Mouse (Mus musculus) gastrocnemius, adult 2 months (tissue): Measurements from ENCODE around the gene Hibadh. TPM values are rescaled to one million over a fixed set of nuclear protein-coding genes. Genes with fewer than 3 reads are reported as not detected.

Source experiments
- DNase-seq: peaks from one replicate; pipeline ENCODE4 v3.0.0; 2022
- H3K27ac ChIP-seq: fragments of 200-600 bp; 2 replicates; pipeline ENCODE4 v1.8.1; 2022; ENCODE audit warnings: mild to moderate bottlenecking
- H3K4me3 ChIP-seq: fragments of 200-600 bp; 2 replicates; pipeline ENCODE4 v1.8.1; 2022; ENCODE audit warnings: mild to moderate bottlenecking, moderate library complexity
- CTCF ChIP-seq: fragments of 200-600 bp; IDR thresholded peaks from 2 replicates; pipeline ENCODE4 v1.8.1; 2022; ENCODE audit warnings: antibody characterized with exemption, mild to moderate bottlenecking, moderate library complexity
- intact Hi-C: fragments of 180-260 bp; cut with DNase I; formaldehyde crosslinking; loops from one replicate; pipeline ENCODE4 v1.15.1; 2025
- total RNA-seq, 2 experiments: library from RNA; stranded (reverse); gene quantifications; 2 replicates each; pipeline ENCODE4 v1.2.3; 2021

Hibadh gene
- total RNA-seq, 2 experiments from 2014 or later: 105 to 137 TPM

- Histone ChIP-seq H3K4me3 (no peak overlapping the region), H3K27ac (no peak overlapping the region)
- intact Hi-C loops: loop anchor here (10.0 kb wide), 1 partner anchor 100 kb away; no protein-coding TSS in a partner anchor
- TF ChIP-seq CTCF: no peak
- DNase-seq: no peak
Measured at GRCm38 (mm10) chr6:52535072-52535704, 105.0 kb downstream of the Hibadh start.

GRCm38 (mm10) chr6:52532144-52532492, 108.1 kb downstream of the Hibadh start:
- intact Hi-C loops: loop anchor here (10.0 kb wide), 1 partner anchor 97 kb away; no protein-coding TSS in a partner anchor
- no peak for TF ChIP-seq CTCF
- DNase-seq: peak; percentile 67
- Histone ChIP-seq H3K4me3 (peak overlapping the region; percentile 37), H3K27ac (peak overlapping the region; percentile 90)

- TF ChIP-seq CTCF: no peak
- peak; percentile 74 for DNase-seq
- Histone ChIP-seq H3K4me3 (peak overlapping the region; percentile 37), H3K27ac (peak overlapping the region; percentile 90)
- intact Hi-C loops: loop anchor here (10.0 kb wide), 1 partner anchor 97 kb away; no protein-coding TSS in a partner anchor
Measured at GRCm38 (mm10) chr6:52531366-52532143, 108.6 kb downstream of the Hibadh start.

- intact Hi-C loops: loop anchor here (10.0 kb wide), 1 partner anchor 96 kb away; no protein-coding TSS in a partner anchor
- Histone ChIP-seq H3K4me3 (no peak overlapping the region), H3K27ac (peak overlapping the region; percentile 90)
- DNase-seq: no peak
- TF ChIP-seq CTCF: no peak
Measured at GRCm38 (mm10) chr6:52530861-52531260, 109.3 kb downstream of the Hibadh start.

GRCm38 (mm10) chr6:52524226-52524625, 116.0 kb downstream of the Hibadh start:
- intact Hi-C loops: no loop called here
- DNase-seq: no peak
- Histone ChIP-seq H3K27ac (no peak overlapping the region), H3K4me3 (no peak overlapping the region)
- TF ChIP-seq CTCF: no peak

GRCm38 (mm10) chr6:52518704-52519103, 121.5 kb downstream of the Hibadh start:
- intact Hi-C loops: no loop called here
- TF ChIP-seq CTCF: no peak
- H3K27ac ChIP-seq: no peak overlapping the region
- no peak for DNase-seq
- no peak overlapping the region for H3K4me3 ChIP-seq

GRCm38 (mm10) chr6:52517272-52517671, 122.9 kb downstream of the Hibadh start:
- Histone ChIP-seq H3K4me3 (no peak overlapping the region), H3K27ac (no peak overlapping the region)
- TF ChIP-seq CTCF: no peak
- intact Hi-C loops: no loop called here
- DNase-seq: no peak

GRCm38 (mm10) chr6:52513876-52514405, 126.2 kb downstream of the Hibadh start:
- intact Hi-C loops: no loop called here
- TF ChIP-seq CTCF: no peak
- H3K27ac ChIP-seq: no peak overlapping the region
- H3K4me3 ChIP-seq: no peak overlapping the region
- no peak for DNase-seq

- intact Hi-C loops: loop anchor here (5.0 kb wide), 1 partner anchor 66 kb away; no protein-coding TSS in a partner anchor
- no peak for DNase-seq
- H3K27ac ChIP-seq: no peak overlapping the region
Measured at GRCm38 (mm10) chr6:52508789-52509188, 131.4 kb downstream of the Hibadh start.

GRCm38 (mm10) chr6:52507946-52508345, 132.2 kb downstream of the Hibadh start:
- no peak for TF ChIP-seq CTCF
- intact Hi-C loops: loop anchor here (5.0 kb wide), 1 partner anchor 66 kb away; no protein-coding TSS in a partner anchor

More at GRCm38 (mm10) chr6:52508789-52509188, 131.4 kb downstream of the Hibadh start:
- TF ChIP-seq CTCF: no peak
- no peak overlapping the region for H3K4me3 ChIP-seq

GRCm38 (mm10) chr6:52507171-52507570, 133.0 kb downstream of the Hibadh start:
- intact Hi-C loops: loop anchor here (5.0 kb wide), 1 partner anchor 65 kb away; no protein-coding TSS in a partner anchor
- no peak overlapping the region for H3K4me3 ChIP-seq
- TF ChIP-seq CTCF: no peak
- DNase-seq: peak; percentile 57
- peak overlapping the region; percentile 85 for H3K27ac ChIP-seq

More at GRCm38 (mm10) chr6:52507946-52508345, 132.2 kb downstream of the Hibadh start:
- Histone ChIP-seq H3K27ac (peak overlapping the region; percentile 85), H3K4me3 (no peak overlapping the region)
- DNase-seq: no peak
